19 mouse cellular contexts compared by ENCODE assay signal in genomic region chr3:131135434-131135833, GRCm38 (mm10). TPM values are rescaled to one million over a fixed set of nuclear protein-coding genes. Genes with fewer than 3 reads are reported as not detected.
A peak's percentile ranks its signal among the peaks of the same experiment; 100 is the strongest.
DNase-seq lines count a peak whose midpoint lies in the region; ATAC-seq lines count a peak whose summit lies in the region.
"Had no signal": no experiment of that assay in that cellular context is flagged by ENCODE, and none has a peak within 500 bp of the region (broad histone marks: within the 10 kb centered on the region; RNA-seq: fewer than 3 reads in every experiment).

No protein-coding gene starts in this region.

- H3K9ac ChIP-seq in forebrain, embryonic 12.5 days: no peak overlapping the region
- no peak overlapping the region for H3K9ac ChIP-seq in forebrain, embryonic 11.5 days (ENCODE audit: low read length)
- H3K9ac ChIP-seq in neural tube, embryonic 11.5 days (ENCODE audit: low read length): no peak overlapping the region
- no peak overlapping the region for H3K9ac ChIP-seq in neural tube, embryonic 15.5 days (replicated peaks)
- no peak overlapping the region for H3K9ac ChIP-seq in limb, embryonic 11.5 days (ENCODE audit: low read length)
- H3K9ac ChIP-seq: forebrain, embryonic 15.5 days; hindbrain, embryonic 15.5 days; kidney, embryonic 15.5 days had no signal

- H3K4me3 ChIP-seq in forebrain, embryonic 12.5 days (replicated peaks): no peak overlapping the region
- H3K4me3 ChIP-seq in forebrain, embryonic 11.5 days (ENCODE audit: low read depth, low read length): no peak overlapping the region
- no peak overlapping the region for H3K4me3 ChIP-seq in neural tube, embryonic 11.5 days (ENCODE audit: low read depth, low read length)
- no peak overlapping the region for H3K4me3 ChIP-seq in neural tube, embryonic 15.5 days (replicated peaks)
- no peak overlapping the region for H3K4me3 ChIP-seq in limb, embryonic 11.5 days (ENCODE audit: low read depth, low read length)
- H3K4me3 ChIP-seq: forebrain, embryonic 15.5 days; gastrocnemius, adult 2 months; hindbrain, embryonic 15.5 days; kidney, embryonic 15.5 days had no signal

- H3K27me3 ChIP-seq in forebrain, embryonic 12.5 days: no peaks in the 10 kb centered on the region
- no peaks in the 10 kb centered on the region for H3K27me3 ChIP-seq in forebrain, embryonic 11.5 days (ENCODE audit: control insufficient read depth, insufficient read depth, low read length)
- H3K27me3 ChIP-seq in neural tube, embryonic 11.5 days (ENCODE audit: control insufficient read depth, insufficient read depth, low read length): no peaks in the 10 kb centered on the region
- H3K27me3 ChIP-seq in neural tube, embryonic 15.5 days (replicated peaks): 0 out of 2 replicates have a peak, but pooled peaks cover 4% of the 10 kb centered on the region
- H3K27me3 ChIP-seq in limb, embryonic 11.5 days (ENCODE audit: control insufficient read depth, insufficient read depth, low read length): no peaks in the 10 kb centered on the region
- H3K27me3 ChIP-seq: forebrain, embryonic 15.5 days; kidney, embryonic 15.5 days had no signal

- no peak for DNase-seq in forebrain, embryonic 11.5 days (ENCODE audit: low spot score)
- peak; percentile 34 for DNase-seq in neural tube, embryonic 11.5 days (ENCODE audit: low spot score)
- peak; percentile 49 for DNase-seq in limb, embryonic 11.5 days (ENCODE audit: low spot score)
- no peak for DNase-seq in frontal cortex, adult 2 months (ENCODE audit: extremely low spot score in 1 of 2, low spot score in 1 of 2)
- DNase-seq in frontal cortex, postnatal 14 days (ENCODE audit: low spot score in 2 of 2): no peak
- DNase-seq: B cell, adult 2 months; cerebellum, adult 2 months; gastrocnemius, adult 2 months; heart, postnatal 10 days; kidney, postnatal 4 days; liver had no signal

- peaks cover 66% of the 10 kb centered on the region for H3K4me1 ChIP-seq in forebrain, embryonic 12.5 days
- H3K4me1 ChIP-seq in forebrain, embryonic 11.5 days (replicated peaks; ENCODE audit: control insufficient read depth, insufficient read depth, low read length): peaks cover 29% of the 10 kb centered on the region; the same call in 1 of the 2 replicates
- peaks cover 14% of the 10 kb centered on the region for H3K4me1 ChIP-seq in neural tube, embryonic 11.5 days (ENCODE audit: control insufficient read depth, insufficient read depth, low read length)
- peaks cover 37% of the 10 kb centered on the region for H3K4me1 ChIP-seq in neural tube, embryonic 15.5 days
- H3K4me1 ChIP-seq in limb, embryonic 11.5 days (ENCODE audit: control insufficient read depth, insufficient read depth, low read length): peaks cover 33% of the 10 kb centered on the region

- H3K36me3 ChIP-seq in forebrain, embryonic 12.5 days (replicated peaks): no peaks in the 10 kb centered on the region
- no peaks in the 10 kb centered on the region; the same call in 1 of the 2 replicates for H3K36me3 ChIP-seq in forebrain, embryonic 11.5 days (ENCODE audit: control insufficient read depth, insufficient read depth, low read length)
- no peaks in the 10 kb centered on the region for H3K36me3 ChIP-seq in neural tube, embryonic 11.5 days (ENCODE audit: control insufficient read depth, insufficient read depth, low read length)
- H3K36me3 ChIP-seq in neural tube, embryonic 15.5 days: no peaks in the 10 kb centered on the region
- H3K36me3 ChIP-seq in limb, embryonic 11.5 days (ENCODE audit: control insufficient read depth, insufficient read depth, low read length): no peaks in the 10 kb centered on the region; the same call in 1 of the 2 replicates
- H3K36me3 ChIP-seq: forebrain, embryonic 15.5 days; hindbrain, embryonic 15.5 days; kidney, embryonic 15.5 days had no signal

- H3K27ac ChIP-seq in forebrain, embryonic 12.5 days: no peak overlapping the region
- no peak overlapping the region for H3K27ac ChIP-seq in forebrain, embryonic 11.5 days (ENCODE audit: low read depth, low read length)
- no peak overlapping the region for H3K27ac ChIP-seq in neural tube, embryonic 11.5 days (ENCODE audit: low read depth, low read length)
- no peak overlapping the region for H3K27ac ChIP-seq in neural tube, embryonic 15.5 days (replicated peaks)
- H3K27ac ChIP-seq in limb, embryonic 11.5 days (replicated peaks; ENCODE audit: low read depth, low read length): 0 out of 2 replicates have a peak overlapping the region, but pooled peaks have one; percentile 45
- H3K27ac ChIP-seq: forebrain, embryonic 15.5 days; gastrocnemius, adult 2 months; hindbrain, embryonic 15.5 days; kidney, embryonic 15.5 days had no signal

- no peaks in the 10 kb centered on the region for H3K9me3 ChIP-seq in forebrain, embryonic 12.5 days
- H3K9me3 ChIP-seq in forebrain, embryonic 11.5 days (ENCODE audit: control insufficient read depth, low read length): no peaks in the 10 kb centered on the region
- no peaks in the 10 kb centered on the region for H3K9me3 ChIP-seq in neural tube, embryonic 11.5 days (ENCODE audit: control insufficient read depth, low read length)
- no peaks in the 10 kb centered on the region for H3K9me3 ChIP-seq in neural tube, embryonic 15.5 days (replicated peaks)
- H3K9me3 ChIP-seq in limb, embryonic 11.5 days (ENCODE audit: control insufficient read depth, low read length): no peaks in the 10 kb centered on the region
- H3K9me3 ChIP-seq: forebrain, embryonic 15.5 days; hindbrain, embryonic 15.5 days; kidney, embryonic 15.5 days had no signal

- H3K4me2 ChIP-seq in forebrain, embryonic 12.5 days: peak overlapping the region; percentile 4; the same call in 1 of the 2 replicates
- no peak overlapping the region for H3K4me2 ChIP-seq in forebrain, embryonic 11.5 days (ENCODE audit: low read depth, low read length, severe bottlenecking)
- H3K4me2 ChIP-seq in neural tube, embryonic 11.5 days (ENCODE audit: low read depth): no peak overlapping the region
- no peak overlapping the region for H3K4me2 ChIP-seq in neural tube, embryonic 15.5 days
- no peak overlapping the region for H3K4me2 ChIP-seq in limb, embryonic 11.5 days (ENCODE audit: low read depth, severe bottlenecking)
- H3K4me2 ChIP-seq: forebrain, embryonic 15.5 days; heart, embryonic 11.5 days; hindbrain, embryonic 15.5 days; kidney, embryonic 15.5 days had no signal

- WGBS in forebrain, embryonic 12.5 days: 23% methylated on average over 9 of the region's 9 CpGs
- WGBS in forebrain, embryonic 11.5 days: 23% methylated on average over 9 of the region's 9 CpGs
- 36% methylated on average over 9 of the region's 9 CpGs for WGBS in neural tube, embryonic 11.5 days
- 19% methylated on average over 9 of the region's 9 CpGs for WGBS in neural tube, embryonic 15.5 days
- WGBS in limb, embryonic 11.5 days: 48% methylated on average over 9 of the region's 9 CpGs

- no peak for ATAC-seq in forebrain, embryonic 12.5 days (ENCODE audit: low FRiP score)
- ATAC-seq in forebrain, embryonic 11.5 days (replicated peaks; ENCODE audit: low FRiP score): no peak
- no peak for ATAC-seq in neural tube, embryonic 11.5 days (ENCODE audit: insufficient read depth, low FRiP score, low TSS enrichment)
- ATAC-seq in neural tube, embryonic 15.5 days (ENCODE audit: low FRiP score): no peak
- ATAC-seq in limb, embryonic 11.5 days (ENCODE audit: insufficient number of reproducible peaks, low FRiP score, low TSS enrichment, low read depth): no peak
- ATAC-seq: forebrain, embryonic 15.5 days; intestine, embryonic 16.5 days; lung, postnatal 0 days had no signal

RNA-seq across cellular contexts. Expression of gene Lef1, which starts 25.2 kb away (rescaled TPM):
- 48.5 and 55.1 TPM in 2 replicates for polyA plus RNA-seq in forebrain, embryonic 12.5 days (2016; fragmentation: Nextera tagmentation; extraction: Ambion mirVana)
- polyA plus RNA-seq in forebrain, embryonic 11.5 days (2014; fragmentation: Nextera tagmentation; extraction: Ambion mirVana): 60.8 and 70.0 TPM in 2 replicates
- polyA plus RNA-seq in neural tube, embryonic 11.5 days (2014; fragmentation: Nextera tagmentation; extraction: Ambion mirVana): 24.7 and 25.5 TPM in 2 replicates
- polyA plus RNA-seq in neural tube, embryonic 15.5 days (2015; fragmentation: Nextera tagmentation; extraction: Ambion mirVana): 6.3 and 28.7 TPM in 2 replicates
- 60.8 and 68.4 TPM in 2 replicates for polyA plus RNA-seq in limb, embryonic 11.5 days (2014; fragmentation: Nextera tagmentation; extraction: Ambion mirVana)
- 10.6 and 12.0 TPM in 2 replicates for polyA plus RNA-seq in frontal cortex, adult 2 months (2012; rRNA removed)

Comparison
In these comparisons a context has a peak if more than half of its experiments do, and no peak if none do; other contexts are left out.
1. DNase-seq: peak in neural tube, embryonic 11.5 days (single experiment) and limb, embryonic 11.5 days (single experiment); none in forebrain, embryonic 11.5 days (single experiment), frontal cortex, adult 2 months (0 of 2) and frontal cortex, postnatal 14 days (0 of 2).